Mouse (Mus musculus): ENCODE measurements around the gene Wdr1. TPM values are rescaled to one million over a fixed set of nuclear protein-coding genes. Genes with fewer than 3 reads are reported as not detected.

The Wdr1 gene
- polyA plus RNA-seq, 1 experiment from 2014 or later = 253 TPM

DNA sequence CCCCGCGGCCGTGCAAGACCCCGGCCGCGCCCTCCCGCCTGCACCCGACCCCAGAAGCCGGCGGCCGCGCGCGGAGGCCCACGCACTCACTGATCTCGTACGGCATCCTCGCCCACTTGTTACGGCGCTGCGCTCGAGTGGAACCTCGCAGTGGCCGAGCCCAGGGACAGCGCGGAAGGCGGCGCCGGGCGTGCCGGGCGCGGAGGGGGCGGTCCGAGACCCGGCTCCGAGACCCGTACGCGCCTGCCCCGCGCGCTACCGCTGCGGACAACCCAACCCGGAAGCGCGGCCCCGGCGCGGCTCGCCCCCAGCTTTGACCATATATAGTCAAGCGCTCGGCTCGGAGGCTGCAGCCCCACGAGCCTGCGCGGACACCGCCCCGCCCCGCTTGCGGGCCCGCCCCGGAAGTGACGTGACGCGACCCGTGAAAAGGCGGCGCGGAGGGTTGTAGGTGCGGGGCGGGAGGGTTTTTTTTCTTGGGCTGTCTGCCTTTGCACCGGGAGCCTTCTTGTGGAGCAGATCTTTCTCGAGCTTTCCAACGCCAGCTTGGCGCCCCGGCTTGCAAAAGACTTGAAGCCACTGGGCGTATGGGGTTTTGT is 1.5 kb downstream of the Wdr1 start:
- H3K36me3 ChIP-seq = peaks cover 31% of the 10 kb centered on the region

GRCm38 (mm10) chr5:38560586-38561425 is 2.2 kb downstream of the Wdr1 start:
- H3K4me1 ChIP-seq (replicated peaks) = peaks cover 57% of the 10 kb centered on the region
- WGBS = under 1% methylated on average over 41 of the region's 41 CpGs
- peaks cover 39% of the 10 kb centered on the region for H3K36me3 ChIP-seq
- no peaks in the 10 kb centered on the region for H3K27me3 ChIP-seq (replicated peaks)
- H3K4me2 ChIP-seq = peak overlapping the region; percentile 81
- H3K9ac ChIP-seq = peak overlapping the region; percentile 97
- H3K27ac ChIP-seq (ENCODE audit: poor library complexity, severe bottlenecking) = peak overlapping the region; percentile 95
- no peaks in the 10 kb centered on the region for H3K9me3 ChIP-seq (replicated peaks)
- peak; percentile 52 for ATAC-seq (ENCODE audit: insufficient number of reproducible peaks, low FRiP score)
- H3K4me3 ChIP-seq = peak overlapping the region; percentile 78

More for the DNA sequence above, 1.5 kb downstream of the Wdr1 start:
- WGBS = under 1% methylated on average over 78 of the region's 79 CpGs
- Histone ChIP-seq H3K4me3 (peak overlapping the region; percentile 78), H3K27ac (ENCODE audit: poor library complexity, severe bottlenecking) (peak overlapping the region; percentile 97), H3K4me2 (peak overlapping the region; percentile 81), H3K9me3 (replicated peaks) (no peaks in the 10 kb centered on the region), H3K4me1 (replicated peaks) (peaks cover 50% of the 10 kb centered on the region), H3K27me3 (replicated peaks) (no peaks in the 10 kb centered on the region), H3K9ac (peak overlapping the region; percentile 97)
- peak; percentile 97 for ATAC-seq (ENCODE audit: insufficient number of reproducible peaks, low FRiP score)

GRCm38 (mm10) chr5:38558831-38559230 is 4.2 kb downstream of the Wdr1 start:
- Histone ChIP-seq H3K4me1 (replicated peaks) (peaks cover 75% of the 10 kb centered on the region), H3K4me3 (no peak overlapping the region), H3K36me3 (peaks cover 55% of the 10 kb centered on the region), H3K4me2 (peak overlapping the region; percentile 81; the same call in 1 of the 2 replicates), H3K27me3 (replicated peaks) (no peaks in the 10 kb centered on the region), H3K9me3 (replicated peaks) (no peaks in the 10 kb centered on the region), H3K27ac (ENCODE audit: poor library complexity, severe bottlenecking) (no peak overlapping the region), H3K9ac (peak overlapping the region; percentile 30; the same call in 1 of the 2 replicates)
- no peak for ATAC-seq (ENCODE audit: insufficient number of reproducible peaks, low FRiP score)
- WGBS = 76% methylated on average over 5 of the region's 5 CpGs

GRCm38 (mm10) chr5:38557811-38558210 is 5.2 kb downstream of the Wdr1 start:
- Histone ChIP-seq H3K4me3 (no peak overlapping the region), H3K36me3 (peaks cover 64% of the 10 kb centered on the region), H3K9me3 (replicated peaks) (no peaks in the 10 kb centered on the region), H3K27me3 (replicated peaks) (no peaks in the 10 kb centered on the region), H3K27ac (ENCODE audit: poor library complexity, severe bottlenecking) (no peak overlapping the region), H3K9ac (no peak overlapping the region), H3K4me2 (no peak overlapping the region), H3K4me1 (replicated peaks) (peaks cover 81% of the 10 kb centered on the region)
- no peak for ATAC-seq (ENCODE audit: insufficient number of reproducible peaks, low FRiP score)
- WGBS = 92% methylated on average over 4 of the region's 4 CpGs

DNA sequence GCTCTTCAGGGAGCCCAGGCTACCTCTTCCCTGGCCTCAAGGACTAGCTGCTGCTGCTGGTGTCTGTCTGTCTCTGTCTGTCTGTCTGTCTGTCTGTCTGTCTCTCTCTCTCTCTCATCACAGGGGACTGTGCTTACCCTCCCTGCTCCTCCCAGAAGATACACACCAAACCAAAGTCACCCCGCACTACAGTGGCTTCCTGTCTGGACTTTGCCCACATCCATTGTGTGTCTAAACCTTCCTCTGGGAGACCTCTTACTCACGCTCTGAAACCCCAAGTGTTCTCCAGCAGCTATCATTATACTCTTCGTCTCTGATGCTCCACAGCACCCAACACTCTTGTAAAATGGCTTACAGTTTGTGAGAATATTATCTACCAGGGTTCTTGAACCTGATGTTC is 6.6 kb downstream of the Wdr1 start:
- Histone ChIP-seq H3K9ac (0 out of 2 replicates have a peak overlapping the region, but pooled peaks have one; percentile 8), H3K36me3 (peaks cover 75% of the 10 kb centered on the region), H3K9me3 (replicated peaks) (no peaks in the 10 kb centered on the region), H3K4me3 (no peak overlapping the region), H3K27me3 (replicated peaks) (no peaks in the 10 kb centered on the region), H3K4me1 (replicated peaks) (peaks cover 87% of the 10 kb centered on the region), H3K4me2 (no peak overlapping the region), H3K27ac (ENCODE audit: poor library complexity, severe bottlenecking) (no peak overlapping the region)
- 79% methylated on average over 3 of the region's 3 CpGs for WGBS
- no peak for ATAC-seq (ENCODE audit: insufficient number of reproducible peaks, low FRiP score)

- no peaks in the 10 kb centered on the region for H3K9me3 ChIP-seq (replicated peaks)
- H3K27me3 ChIP-seq (replicated peaks) = no peaks in the 10 kb centered on the region
- peak overlapping the region; percentile 34 for H3K27ac ChIP-seq (ENCODE audit: poor library complexity, severe bottlenecking)
- H3K36me3 ChIP-seq = peaks cover 87% of the 10 kb centered on the region
- no peak overlapping the region for H3K4me3 ChIP-seq
- no peak overlapping the region for H3K9ac ChIP-seq
- H3K4me2 ChIP-seq = no peak overlapping the region
- WGBS = 54% methylated on average over 3 of the region's 3 CpGs
- ATAC-seq (ENCODE audit: insufficient number of reproducible peaks, low FRiP score) = no peak
- peaks cover 95% of the 10 kb centered on the region for H3K4me1 ChIP-seq (replicated peaks)
These were observed 9.1 kb downstream of the Wdr1 start for GRCm38 (mm10) chr5:38553953-38554352.

GRCm38 (mm10) chr5:38553491-38553890 is 9.5 kb downstream of the Wdr1 start:
- ATAC-seq (ENCODE audit: insufficient number of reproducible peaks, low FRiP score) = no peak
- H3K27me3 ChIP-seq (replicated peaks) = no peaks in the 10 kb centered on the region
- H3K4me3 ChIP-seq = no peak overlapping the region
- no peak overlapping the region for H3K4me2 ChIP-seq
- no peaks in the 10 kb centered on the region for H3K9me3 ChIP-seq (replicated peaks)
- peaks cover 95% of the 10 kb centered on the region for H3K4me1 ChIP-seq (replicated peaks)
- H3K36me3 ChIP-seq = peaks cover 87% of the 10 kb centered on the region
- no peak overlapping the region for H3K9ac ChIP-seq
- H3K27ac ChIP-seq (ENCODE audit: poor library complexity, severe bottlenecking) = peak overlapping the region; percentile 34; the same call in 1 of the 2 replicates
- WGBS = 87% methylated on average over 4 of the region's 4 CpGs

DNA sequence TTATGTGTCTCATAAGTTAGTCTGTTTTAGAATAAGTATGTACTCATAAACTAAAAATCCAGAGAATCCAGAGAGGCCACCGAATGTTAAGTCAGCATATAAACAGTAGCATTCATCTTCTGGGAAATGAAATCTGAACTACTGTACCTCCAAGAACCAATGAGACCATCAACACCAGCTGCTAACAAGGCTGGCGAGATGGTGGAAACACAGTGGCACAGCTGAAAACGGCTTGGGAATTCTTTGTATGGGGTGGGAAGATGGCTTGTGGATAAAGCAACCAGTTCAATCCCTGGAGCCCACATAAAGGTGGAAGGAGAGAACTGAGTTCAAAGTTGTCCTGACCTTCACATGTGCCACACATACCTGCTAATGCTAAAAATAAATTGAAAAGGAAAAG is 10.4 kb downstream of the Wdr1 start:
- 81% methylated on average over 3 of the region's 3 CpGs for WGBS
- Histone ChIP-seq H3K36me3 (peaks cover 87% of the 10 kb centered on the region), H3K9ac (no peak overlapping the region), H3K4me1 (replicated peaks) (peaks cover 95% of the 10 kb centered on the region), H3K4me2 (no peak overlapping the region), H3K4me3 (no peak overlapping the region), H3K9me3 (replicated peaks) (no peaks in the 10 kb centered on the region), H3K27me3 (replicated peaks) (no peaks in the 10 kb centered on the region), H3K27ac (ENCODE audit: poor library complexity, severe bottlenecking) (peak overlapping the region; percentile 34; the same call in 1 of the 2 replicates)
- no peak for ATAC-seq (ENCODE audit: insufficient number of reproducible peaks, low FRiP score)

- peaks cover 96% of the 10 kb centered on the region for H3K4me1 ChIP-seq (replicated peaks)
- ATAC-seq (ENCODE audit: insufficient number of reproducible peaks, low FRiP score) = no peak
- H3K9me3 ChIP-seq (replicated peaks) = no peaks in the 10 kb centered on the region
- peaks cover 91% of the 10 kb centered on the region for H3K36me3 ChIP-seq
- WGBS = 28% methylated on average over 1 of the region's 1 CpGs
- H3K27me3 ChIP-seq (replicated peaks) = no peaks in the 10 kb centered on the region
- peak overlapping the region; percentile 29; the same call in 1 of the 2 replicates for H3K9ac ChIP-seq
- peak overlapping the region; percentile 38 for H3K4me2 ChIP-seq
- peak overlapping the region; percentile 95 for H3K27ac ChIP-seq (ENCODE audit: poor library complexity, severe bottlenecking)
- no peak overlapping the region for H3K4me3 ChIP-seq
These were observed 12.7 kb downstream of the Wdr1 start for GRCm38 (mm10) chr5:38550221-38550768.

DNA sequence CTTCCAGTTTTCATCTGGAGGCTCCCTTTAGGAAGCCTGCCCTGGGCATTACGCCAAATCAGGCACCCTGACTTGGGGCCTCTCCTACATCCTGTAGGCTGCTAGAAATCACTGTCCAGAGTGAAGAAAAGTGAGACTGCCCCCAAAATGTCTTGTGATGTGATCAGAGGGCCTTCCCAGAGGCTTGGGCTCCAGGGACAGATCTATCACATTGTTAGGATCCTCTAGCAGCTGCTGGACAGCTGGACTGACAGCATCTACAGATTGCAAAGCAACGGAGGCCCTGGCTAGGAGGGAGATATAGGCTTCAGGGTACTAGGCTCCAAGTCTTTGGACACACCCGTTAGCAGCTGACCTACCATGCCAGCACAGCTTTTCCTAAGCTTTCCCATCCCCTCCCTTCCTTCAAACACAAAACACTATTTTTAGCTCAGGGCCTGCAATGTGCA is 13.5 kb downstream of the Wdr1 start:
- Histone ChIP-seq H3K4me3 (no peak overlapping the region), H3K9ac (peak overlapping the region; percentile 29; the same call in 1 of the 2 replicates), H3K27me3 (replicated peaks) (no peaks in the 10 kb centered on the region), H3K27ac (ENCODE audit: poor library complexity, severe bottlenecking) (peak overlapping the region; percentile 95), H3K36me3 (peaks cover 91% of the 10 kb centered on the region), H3K9me3 (replicated peaks) (no peaks in the 10 kb centered on the region), H3K4me1 (replicated peaks) (peaks cover 96% of the 10 kb centered on the region), H3K4me2 (peak overlapping the region; percentile 38)
- 0 out of 2 replicates have a peak, but pooled peaks have one; percentile 47 for ATAC-seq (ENCODE audit: insufficient number of reproducible peaks, low FRiP score)
- WGBS = 29% methylated on average over 3 of the region's 3 CpGs

DNA sequence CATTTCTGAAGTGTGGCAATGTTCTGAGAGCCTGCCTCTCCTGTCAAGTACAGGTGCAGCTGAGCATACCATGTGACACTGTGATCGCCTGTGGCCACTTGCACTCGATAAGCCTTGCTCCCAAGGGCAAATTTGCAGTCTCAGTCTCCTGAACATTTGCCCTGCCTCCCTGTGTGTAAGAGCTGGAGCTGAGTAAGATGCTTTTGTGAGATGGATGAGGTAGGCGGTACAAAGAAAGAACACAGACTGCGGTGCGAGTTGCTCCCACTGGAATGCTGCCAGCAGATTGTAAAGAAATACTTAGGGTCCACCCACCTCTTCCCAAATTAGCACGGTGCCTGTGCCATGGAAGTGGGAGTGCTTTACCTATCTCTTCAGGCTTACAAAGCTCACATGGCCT is 15.6 kb downstream of the Wdr1 start:
- Histone ChIP-seq H3K4me1 (replicated peaks) (peaks cover 91% of the 10 kb centered on the region), H3K36me3 (peaks cover 98% of the 10 kb centered on the region), H3K9ac (no peak overlapping the region), H3K27me3 (replicated peaks) (no peaks in the 10 kb centered on the region), H3K9me3 (replicated peaks) (no peaks in the 10 kb centered on the region), H3K27ac (ENCODE audit: poor library complexity, severe bottlenecking) (peak overlapping the region; percentile 95), H3K4me2 (0 out of 2 replicates have a peak overlapping the region, but pooled peaks have one; percentile 2), H3K4me3 (no peak overlapping the region)
- 35% methylated on average over 6 of the region's 6 CpGs for WGBS
- ATAC-seq (ENCODE audit: insufficient number of reproducible peaks, low FRiP score) = peak; percentile 31
